Mouse (Mus musculus) kidney, embryonic 16.5 days (tissue): Measurements from ENCODE around the gene Bckdk. TPM values are rescaled to one million over a fixed set of nuclear protein-coding genes. Genes with fewer than 3 reads are reported as not detected.

Experiments used
- ATAC-seq: fragments of 200-750 bp; cut with Nextera tagmentation; 2 replicates; pipeline ENCODE4 v1.8.0; 2017; ENCODE audit warnings: moderate TSS enrichment; ENCODE audit not compliant: low FRiP score, low TSS enrichment
- H3K27ac ChIP-seq: fragments of 300-500 bp; sonication (generic); 2 replicates; pipeline ENCODE4 v1.5.1; 2014; ENCODE audit warnings: low read length
- H3K27me3 ChIP-seq: fragments of 300-500 bp; sonication (generic); 2 replicates; pipeline ENCODE4 v1.6.1; 2014; ENCODE audit warnings: low read length, control low read depth, mixed read lengths; ENCODE audit not compliant: insufficient read depth
- H3K36me3 ChIP-seq: fragments of 300-500 bp; sonication (generic); 2 replicates; pipeline ENCODE4 v1.6.1; 2014; ENCODE audit warnings: low read length, control low read depth, mixed read lengths; ENCODE audit not compliant: insufficient read depth
- H3K4me1 ChIP-seq: fragments of 300-500 bp; sonication (generic); 2 replicates; pipeline ENCODE4 v1.6.1; 2014; ENCODE audit warnings: low read length, control low read depth, mixed read lengths; ENCODE audit not compliant: insufficient read depth
- H3K4me2 ChIP-seq: fragments of 300-500 bp; sonication (generic); replicated peaks from 2 replicates; pipeline ENCODE4 v1.6.1; 2014; ENCODE audit warnings: low read depth, low read length
- H3K4me3 ChIP-seq: fragments of 300-500 bp; sonication (generic); 2 replicates; pipeline ENCODE4 v1.5.1; 2014; ENCODE audit warnings: mild to moderate bottlenecking, low read length
- H3K9ac ChIP-seq: fragments of 300-500 bp; sonication (generic); replicated peaks from 2 replicates; pipeline ENCODE4 v1.6.1; 2014; ENCODE audit warnings: low read length
- H3K9me3 ChIP-seq: fragments of 300-500 bp; sonication (generic); 2 replicates; pipeline ENCODE4 v1.6.1; 2016; ENCODE audit warnings: low read length, control low read depth
- WGBS: fragments of 180-500 bp; shearing (Covaris S2); extraction: QIAGEN DNeasy Blood & Tissue Kit; methylation state at CpG from one replicate; pipeline ENCODE4 v1.1.7; 2014; 5-methylcytosine and 5-hydroxymethylcytosine counted together
- polyA plus RNA-seq: library from polyadenylated mRNA; unstranded; fragments of >200 nt; fragmentation: Nextera tagmentation; extraction: Ambion mirVana; gene quantifications from 2 replicates; pipeline ENCODE4 v1.2.1, GENCODE M21; 2015

Gene Bckdk
- polyA plus RNA-seq, 1 experiment from 2014 or later, result 156 TPM

GRCm38 (mm10) chr7:127927726-127928125 lies 23.8 kb downstream of the Bckdk start:
- Histone ChIP-seq H3K27me3 (no peaks in the 10 kb centered on the region), H3K9me3 (no peaks in the 10 kb centered on the region), H3K4me3 (peak overlapping the region; percentile 53), H3K9ac (peak overlapping the region; percentile 67), H3K4me2 (peak overlapping the region; percentile 52), H3K4me1 (peaks cover 59% of the 10 kb centered on the region), H3K36me3 (peaks cover 22% of the 10 kb centered on the region), H3K27ac (peak overlapping the region; percentile 97)
- ATAC-seq, result no peak
- 77% methylated on average over 11 of the region's 11 CpGs for WGBS

GRCm38 (mm10) chr7:127928596-127928995 lies 24.7 kb downstream of the Bckdk start:
- Histone ChIP-seq H3K9ac (peak overlapping the region; percentile 67), H3K27me3 (no peaks in the 10 kb centered on the region), H3K4me3 (peak overlapping the region; percentile 53), H3K27ac (peak overlapping the region; percentile 97), H3K36me3 (peaks cover 22% of the 10 kb centered on the region), H3K9me3 (no peaks in the 10 kb centered on the region), H3K4me2 (peak overlapping the region; percentile 52), H3K4me1 (peaks cover 66% of the 10 kb centered on the region)
- WGBS, result 36% methylated on average over 5 of the region's 5 CpGs
- no peak for ATAC-seq

GRCm38 (mm10) chr7:127929923-127930322 lies 26.0 kb downstream of the Bckdk start, which contains the start of gene Prss8:
Gene Prss8 (minus strand): TSS chr7:127930104.
- Histone ChIP-seq H3K27ac (peak within 1 kb of the TSS; percentile 97), H3K4me3 (peak within 1 kb of the TSS; percentile 53), H3K27me3 (no peaks in the 10 kb centered on the region), H3K9me3 (no peaks in the 10 kb centered on the region), H3K9ac (peak within 1 kb of the TSS; percentile 67), H3K4me1 (peaks cover 64% of the 10 kb centered on the region), H3K4me2 (peak within 1 kb of the TSS; percentile 52), H3K36me3 (peaks cover 18% of the 10 kb centered on the region)
- no peak for ATAC-seq
- 9% methylated on average over 6 of the region's 6 CpGs for WGBS

- no peaks in the 10 kb centered on the region for H3K27me3 ChIP-seq
- H3K27ac ChIP-seq, result no peak overlapping the region
- peaks cover 60% of the 10 kb centered on the region for H3K4me1 ChIP-seq
- no peaks in the 10 kb centered on the region for H3K9me3 ChIP-seq
- ATAC-seq, result no peak
- 85% methylated on average over 5 of the region's 5 CpGs for WGBS
- no peak overlapping the region for H3K4me3 ChIP-seq
- 0 out of 2 replicates have a peak overlapping the region, but pooled peaks have one; percentile 52 for H3K4me2 ChIP-seq
- H3K36me3 ChIP-seq, result peaks cover 17% of the 10 kb centered on the region
- no peak overlapping the region for H3K9ac ChIP-seq
These were observed 26.8 kb downstream of the Bckdk start for GRCm38 (mm10) chr7:127930636-127931035.

- H3K4me1 ChIP-seq, result peaks cover 57% of the 10 kb centered on the region
- 0 out of 2 replicates have a peak overlapping the region, but pooled peaks have one; percentile 8 for H3K4me2 ChIP-seq
- H3K27me3 ChIP-seq, result no peaks in the 10 kb centered on the region
- H3K9ac ChIP-seq, result peak overlapping the region; percentile 5; the same call in 1 of the 2 replicates
- H3K27ac ChIP-seq, result peak overlapping the region; percentile 76
- WGBS, result 27% methylated on average over 13 of the region's 13 CpGs
- ATAC-seq, result no peak
- H3K36me3 ChIP-seq, result peaks cover 8% of the 10 kb centered on the region
- H3K9me3 ChIP-seq, result no peaks in the 10 kb centered on the region
- no peak overlapping the region for H3K4me3 ChIP-seq
These were observed 27.7 kb downstream of the Bckdk start for GRCm38 (mm10) chr7:127931351-127932135.

GRCm38 (mm10) chr7:127932273-127933031 lies 28.6 kb downstream of the Bckdk start:
- Histone ChIP-seq H3K9me3 (no peaks in the 10 kb centered on the region), H3K9ac (peak overlapping the region; percentile 29), H3K4me2 (no peak overlapping the region), H3K4me1 (peaks cover 53% of the 10 kb centered on the region), H3K4me3 (no peak overlapping the region), H3K36me3 (no peaks in the 10 kb centered on the region), H3K27me3 (no peaks in the 10 kb centered on the region), H3K27ac (peak overlapping the region; percentile 76)
- WGBS, result 21% methylated on average over 13 of the region's 13 CpGs
- ATAC-seq, result no peak

- no peak for ATAC-seq
- Histone ChIP-seq H3K36me3 (no peaks in the 10 kb centered on the region), H3K9me3 (no peaks in the 10 kb centered on the region), H3K27me3 (no peaks in the 10 kb centered on the region), H3K4me2 (no peak overlapping the region), H3K9ac (no peak overlapping the region), H3K27ac (no peak overlapping the region), H3K4me3 (no peak overlapping the region), H3K4me1 (peaks cover 49% of the 10 kb centered on the region)
- WGBS, result 79% methylated on average over 5 of the region's 5 CpGs
These were observed 30.2 kb downstream of the Bckdk start for GRCm38 (mm10) chr7:127934075-127934474.

- H3K4me1 ChIP-seq, result peaks cover 47% of the 10 kb centered on the region
- 6% methylated on average over 32 of the region's 32 CpGs for WGBS
These were observed 31.3 kb downstream of the Bckdk start for GRCm38 (mm10) chr7:127935028-127935722.

GRCm38 (mm10) chr7:127935748-127936159 lies 31.9 kb downstream of the Bckdk start:
- under 1% methylated on average over 37 of the region's 38 CpGs for WGBS
- peaks cover 42% of the 10 kb centered on the region for H3K4me1 ChIP-seq
- no peaks in the 10 kb centered on the region for H3K36me3 ChIP-seq
- peak overlapping the region; percentile 71 for H3K4me3 ChIP-seq
- H3K27ac ChIP-seq, result no peak overlapping the region
- H3K9ac ChIP-seq, result peak overlapping the region; percentile 88
- H3K27me3 ChIP-seq, result no peaks in the 10 kb centered on the region
- ATAC-seq, result no peak; the same call in none of the 2 replicates
- H3K9me3 ChIP-seq, result no peaks in the 10 kb centered on the region
- H3K4me2 ChIP-seq, result peak overlapping the region; percentile 98

More at GRCm38 (mm10) chr7:127935028-127935722, 31.3 kb downstream of the Bckdk start:
- Histone ChIP-seq H3K9me3 (no peaks in the 10 kb centered on the region), H3K4me3 (peak overlapping the region; percentile 71), H3K27me3 (no peaks in the 10 kb centered on the region), H3K9ac (peak overlapping the region; percentile 88), H3K27ac (peak overlapping the region; percentile 63), H3K36me3 (no peaks in the 10 kb centered on the region), H3K4me2 (peak overlapping the region; percentile 98)
- peak; percentile 92 for ATAC-seq
